Mouse (Mus musculus): ENCODE results near the gene Klhl10.

DNA sequence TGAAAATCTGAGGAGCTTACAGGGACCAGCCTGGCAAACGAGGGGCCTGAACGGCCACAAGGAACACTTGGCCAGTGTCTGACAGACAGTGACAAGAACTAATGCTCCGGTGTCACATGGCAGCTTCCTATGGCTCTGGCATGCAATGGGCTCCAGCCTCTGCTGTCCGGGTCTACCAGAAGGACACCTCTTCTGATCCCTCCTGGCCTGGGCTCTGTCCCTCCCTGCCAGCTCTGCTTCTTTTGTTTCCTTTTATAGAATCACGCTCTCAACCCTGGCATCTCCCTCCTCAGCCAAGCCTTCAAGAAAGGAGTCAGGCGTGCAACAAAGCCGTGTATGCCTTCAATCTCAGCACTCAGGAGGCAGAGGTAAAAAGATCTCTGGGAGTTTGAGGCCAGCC, 11.7 kb upstream of the Klhl10 start:
- no peak for TF ChIP-seq CTCF (IDR thresholded peaks at IDR 0.05; ENCODE audit: extremely low read depth, insufficient read depth, low read length)
- TF ChIP-seq POLR2A (IDR thresholded peaks at IDR 0.05; ENCODE audit: extremely low read depth, insufficient read depth, low read length), result no peak

All from cortical plate, adult 2 months (tissue).